Mouse (Mus musculus): ENCODE data around the gene Xbp1.

DNA sequence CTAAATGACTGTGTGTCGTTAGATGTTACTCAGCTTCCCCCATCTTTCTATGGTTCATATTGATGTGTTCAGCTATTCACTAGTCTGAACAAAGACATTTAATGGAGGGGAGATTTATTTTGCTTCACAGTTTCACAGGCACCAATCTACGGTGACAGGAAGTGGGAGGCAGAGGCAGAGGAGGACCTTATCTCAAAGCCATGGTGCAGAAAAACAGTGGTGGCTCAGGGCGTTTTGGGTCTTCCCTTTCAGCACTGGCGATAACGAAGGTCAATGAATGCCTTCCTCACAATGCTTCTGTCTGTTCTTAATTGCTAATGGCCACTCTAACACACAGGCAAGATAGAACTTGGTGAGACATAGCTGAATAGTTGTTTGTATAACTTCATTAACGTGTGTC lies 54.6 kb downstream of the Xbp1 start:
- TF ChIP-seq CTCF (IDR thresholded peaks at IDR 0.05; ENCODE audit: control insufficient read depth, insufficient read depth, insufficient read length) (no peak), USF1 (IDR thresholded peaks at IDR 0.05; ENCODE audit: low read depth) (no peak)
